25 mouse cellular contexts compared by ENCODE assay signal in the genomic region with DNA sequence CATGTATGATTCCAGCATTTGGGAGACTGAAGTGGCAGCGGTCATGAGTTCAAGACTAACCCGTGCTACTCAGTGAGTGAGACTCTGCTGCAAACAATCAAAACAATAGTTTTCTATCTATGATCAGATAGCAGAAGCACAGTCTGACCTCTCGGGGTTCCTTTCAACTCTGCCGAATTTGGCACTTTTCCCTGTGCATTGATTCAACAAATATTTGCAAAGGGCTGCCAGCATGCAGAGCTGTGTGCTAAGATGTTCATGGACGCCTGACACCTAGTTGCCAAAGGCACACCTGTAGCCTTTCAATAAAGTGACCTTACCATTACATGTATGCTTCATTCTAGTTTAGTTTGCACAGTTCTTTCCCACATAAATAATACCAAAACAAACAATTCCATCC.
"Had no signal": no experiment of that assay in that cellular context is flagged by ENCODE, and none has a peak within 500 bp of the region (broad histone marks: within the 10 kb centered on the region; RNA-seq: fewer than 3 reads in every experiment).

No protein-coding gene starts in this region.

- H3K4me1 ChIP-seq: limb, embryonic 12.5 days; limb, embryonic 15.5 days; lung, embryonic 15.5 days; megakaryocyte, embryonic 14.5 days; neural tube, embryonic 13.5 days had no signal

- ATAC-seq: hindbrain, postnatal 0 days; inflammation-experienced regulatory T-cells, adult 6 months; intestine, embryonic 16.5 days; midbrain, embryonic 13.5 days; midbrain, embryonic 16.5 days had no signal

- H3K4me2 ChIP-seq: kidney, embryonic 15.5 days; limb, embryonic 12.5 days; limb, embryonic 15.5 days; lung, embryonic 15.5 days; midbrain, embryonic 13.5 days; neural tube, embryonic 13.5 days had no signal

- H3K36me3 ChIP-seq: kidney, embryonic 15.5 days; limb, embryonic 12.5 days; limb, embryonic 15.5 days; lung, embryonic 15.5 days; midbrain, embryonic 10.5 days; midbrain, embryonic 13.5 days; neural tube, embryonic 13.5 days had no signal

- H3K9me3 ChIP-seq: kidney, embryonic 15.5 days; limb, embryonic 12.5 days; limb, embryonic 15.5 days; lung, embryonic 15.5 days; megakaryocyte, embryonic 14.5 days; midbrain, embryonic 10.5 days; midbrain, embryonic 13.5 days; neural tube, embryonic 13.5 days had no signal

- DNase-seq: kidney, adult 2 months; kidney, postnatal 10 days; kidney, postnatal 36 days; left cerebral cortex, postnatal 4 days; lung, postnatal 10 days; lung, postnatal 36 days; retina, postnatal 1 day; right cerebral cortex, postnatal 25 days; spleen, adult 18-20 months; thymus, adult 2 months; thymus, postnatal 14 days; thymus, postnatal 4 days had no signal

- H3K4me3 ChIP-seq: kidney, embryonic 15.5 days; limb, embryonic 12.5 days; limb, embryonic 15.5 days; lung, embryonic 15.5 days; megakaryocyte, embryonic 14.5 days; midbrain, embryonic 10.5 days; midbrain, embryonic 13.5 days; myocyte; neural tube, embryonic 13.5 days had no signal

- H3K27ac ChIP-seq: hindbrain, postnatal 0 days; kidney, embryonic 15.5 days; limb, embryonic 12.5 days; limb, embryonic 15.5 days; lung, embryonic 15.5 days; midbrain, embryonic 10.5 days; midbrain, embryonic 13.5 days; neural tube, embryonic 13.5 days had no signal

- H3K27me3 ChIP-seq: kidney, embryonic 15.5 days; limb, embryonic 12.5 days; limb, embryonic 15.5 days; lung, embryonic 15.5 days; megakaryocyte, embryonic 14.5 days; midbrain, embryonic 13.5 days; neural tube, embryonic 13.5 days had no signal

- H3K9ac ChIP-seq: kidney, embryonic 15.5 days; limb, embryonic 12.5 days; limb, embryonic 15.5 days; lung, embryonic 15.5 days; midbrain, embryonic 13.5 days; neural tube, embryonic 13.5 days had no signal
